Mouse (Mus musculus) gastrocnemius, postnatal 36 days (tissue): ENCODE data around the gene Krba1. TPM values are rescaled to one million over a fixed set of nuclear protein-coding genes. Genes with fewer than 3 reads are reported as not detected.

Experiments used
- DNase-seq, 2 experiments: peaks; one replicate each; pipeline ENCODE4 v3.0.0; 2022
- intact Hi-C: fragments of 180-260 bp; cut with DNase I; formaldehyde crosslinking; loops from one replicate; pipeline ENCODE4 v1.15.1; 2025
- long read RNA-seq, 2 experiments: library from polyadenylated mRNA; stranded (forward); transcript quantifications; one replicate each; pipeline ENCODE4 v2.0.0; 2021
- total RNA-seq, 2 experiments: library from RNA; stranded (reverse); gene quantifications; 2 replicates each; pipeline ENCODE4 v1.2.3; 2021

The Krba1 gene
- 10 to 100 TPM; 13.7 to 16.2 TPM for total RNA-seq
- long read RNA-seq, experiment 1, partial matches to known transcripts, result 3 of 5 reads
- long read RNA-seq, experiment 1, other reads (novel, unspliced or antisense), result 2 of 5 reads
- long read RNA-seq, experiment 2, full-length matches to known transcripts, result 1 of 10 reads
- long read RNA-seq, experiment 2, partial matches to known transcripts, result 6 of 10 reads
- long read RNA-seq, experiment 2, other reads (novel, unspliced or antisense), result 3 of 10 reads

DNA sequence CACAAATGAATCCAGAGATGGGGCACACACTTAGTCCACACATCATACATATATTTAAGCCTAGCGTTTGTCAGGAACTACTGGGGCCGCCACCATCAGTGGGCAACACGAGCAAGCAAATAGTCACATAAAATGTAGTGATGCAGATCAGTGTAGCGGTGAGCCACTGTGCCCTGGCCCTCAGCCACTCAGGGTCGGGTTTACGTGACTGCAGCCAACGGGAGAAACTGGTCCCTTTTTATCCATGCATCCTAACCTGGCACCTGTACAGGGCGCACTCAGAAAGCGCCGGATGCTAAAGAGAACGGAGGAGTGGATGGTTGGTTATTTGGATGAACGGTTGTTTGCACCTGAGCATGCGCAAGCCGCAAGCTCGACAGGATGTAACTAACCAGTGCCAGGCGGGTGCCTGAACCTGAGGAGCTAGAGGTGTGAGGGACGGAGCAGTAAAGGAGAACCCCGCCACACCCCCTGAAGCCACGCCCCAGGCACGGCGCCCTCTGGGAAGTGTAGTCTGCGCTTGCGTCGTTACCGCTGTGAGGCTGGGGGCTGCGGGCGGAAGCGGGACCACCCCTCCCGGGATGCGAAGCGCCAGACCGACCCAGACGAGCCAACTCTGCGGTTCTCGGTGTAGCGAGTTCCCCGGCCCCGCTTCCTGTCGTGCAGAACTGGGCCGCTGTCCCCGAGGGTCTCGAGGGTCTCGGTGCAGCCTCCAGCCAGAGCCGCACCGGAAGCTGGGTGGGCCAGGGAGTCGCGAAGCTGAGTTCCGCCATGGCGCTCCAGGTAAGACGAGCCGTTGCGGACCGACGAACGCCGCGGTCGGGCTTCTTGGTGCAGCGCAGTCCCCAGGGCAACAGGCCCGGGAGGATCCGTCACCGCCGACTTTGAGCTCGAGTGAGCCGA is at the start of gene Krba1:
Krba1 (plus strand) TSS at position 482 of the 903 bp plus-strand sequence.
- intact Hi-C loops, result loop anchor here (2.0 to 5.0 kb wide), 2 partner anchors 47 to 218 kb away; no protein-coding TSS in a partner anchor
- peak; percentile 71 for DNase-seq

DNA sequence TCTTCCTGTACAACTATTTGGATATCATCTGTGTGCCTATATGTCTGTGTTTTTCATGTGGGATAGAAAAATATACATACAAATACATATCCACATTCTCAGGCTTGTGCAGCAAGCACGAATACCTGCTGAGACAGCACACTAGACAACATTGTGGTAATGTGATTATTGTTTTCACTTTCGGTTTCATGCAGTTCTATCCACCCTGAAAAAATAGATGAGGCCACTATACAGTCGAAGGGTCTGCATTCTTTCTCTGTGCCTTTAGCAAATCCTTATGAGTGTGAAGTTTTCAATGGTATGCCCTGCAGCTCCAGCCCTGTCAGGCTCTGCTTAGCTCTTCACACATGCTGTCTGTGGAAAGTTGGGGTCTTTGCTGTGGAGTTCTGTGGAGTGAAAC is 36.5 kb upstream of the Krba1 start:
- intact Hi-C loops, result no loop called here
- no peak for DNase-seq

DNA sequence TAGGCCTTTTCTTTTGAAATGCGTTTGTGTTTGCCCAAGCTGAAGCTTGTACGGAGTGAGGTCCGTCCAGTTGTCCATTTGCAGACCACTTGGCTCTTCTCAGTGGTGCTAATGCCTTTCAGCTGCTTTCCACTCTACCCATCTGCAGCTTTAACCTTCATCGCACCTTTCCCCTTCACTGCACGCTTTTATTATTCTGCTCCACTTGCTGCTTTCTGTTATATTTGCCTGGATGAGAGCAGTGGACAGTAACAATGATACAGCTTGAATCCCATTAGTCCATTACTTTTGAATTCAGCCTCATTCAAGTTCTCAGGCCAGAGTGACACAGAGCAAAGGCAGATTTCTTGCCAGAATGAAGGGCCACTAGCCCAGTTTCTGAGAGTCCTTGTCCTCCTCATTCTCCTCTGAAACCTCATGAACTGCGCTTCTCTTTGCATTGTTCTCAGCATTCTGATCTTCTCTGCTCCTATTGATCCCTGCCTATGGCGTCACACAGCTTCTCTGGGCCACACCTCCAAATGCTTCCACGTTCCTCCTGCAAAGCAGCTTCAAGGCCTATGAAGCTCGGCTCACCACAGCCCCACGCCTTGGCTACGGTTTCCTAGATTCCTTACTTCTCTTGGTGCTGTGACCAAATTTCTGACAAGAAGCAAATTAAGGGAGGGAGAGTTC is 28.9 kb upstream of the Krba1 start:
- DNase-seq, result no peak
- intact Hi-C loops, result no loop called here

DNA sequence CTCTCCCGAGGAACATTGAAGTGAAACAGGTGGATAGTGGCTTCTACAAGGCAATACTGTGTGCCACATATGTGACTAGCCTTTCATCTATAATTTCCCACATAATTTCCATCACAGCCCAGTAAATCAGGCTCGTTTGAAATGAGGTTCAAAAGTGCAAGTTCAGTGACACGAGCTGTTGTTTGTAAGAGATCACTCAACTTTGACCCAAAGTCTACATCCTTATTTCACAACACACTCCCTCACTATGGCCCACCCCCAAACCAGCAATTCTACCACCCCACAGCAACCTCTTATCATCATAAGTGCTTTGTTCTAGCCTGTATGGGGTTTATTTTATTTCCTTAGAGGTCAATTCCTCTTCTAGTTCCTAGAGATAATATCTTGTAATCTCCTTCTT is 7.2 kb upstream of the Krba1 start:
- DNase-seq, result no peak

DNA sequence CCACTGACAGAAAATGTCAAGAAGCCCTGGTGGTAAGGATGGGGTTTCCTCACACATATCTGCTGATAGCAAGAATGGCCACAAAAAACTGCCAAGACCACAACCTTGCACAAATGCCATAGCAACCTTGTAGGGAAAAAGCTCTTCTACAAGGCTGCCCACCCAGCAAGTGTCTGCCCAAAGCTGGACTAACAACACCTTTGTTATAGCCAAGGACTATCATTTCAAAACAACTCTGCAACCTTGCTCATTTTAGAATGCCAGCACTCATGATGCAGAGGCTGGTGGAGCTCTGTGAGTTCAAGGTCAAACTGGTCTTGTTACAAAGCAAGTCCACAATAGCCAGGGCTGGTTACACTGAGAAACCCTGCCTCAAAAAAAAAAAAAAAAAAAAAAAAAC is 1.6 kb upstream of the Krba1 start:
- no peak for DNase-seq
- intact Hi-C loops, result no loop called here

More for the DNA sequence above, 7.2 kb upstream of the Krba1 start:
- intact Hi-C loops, result no loop called here

DNA sequence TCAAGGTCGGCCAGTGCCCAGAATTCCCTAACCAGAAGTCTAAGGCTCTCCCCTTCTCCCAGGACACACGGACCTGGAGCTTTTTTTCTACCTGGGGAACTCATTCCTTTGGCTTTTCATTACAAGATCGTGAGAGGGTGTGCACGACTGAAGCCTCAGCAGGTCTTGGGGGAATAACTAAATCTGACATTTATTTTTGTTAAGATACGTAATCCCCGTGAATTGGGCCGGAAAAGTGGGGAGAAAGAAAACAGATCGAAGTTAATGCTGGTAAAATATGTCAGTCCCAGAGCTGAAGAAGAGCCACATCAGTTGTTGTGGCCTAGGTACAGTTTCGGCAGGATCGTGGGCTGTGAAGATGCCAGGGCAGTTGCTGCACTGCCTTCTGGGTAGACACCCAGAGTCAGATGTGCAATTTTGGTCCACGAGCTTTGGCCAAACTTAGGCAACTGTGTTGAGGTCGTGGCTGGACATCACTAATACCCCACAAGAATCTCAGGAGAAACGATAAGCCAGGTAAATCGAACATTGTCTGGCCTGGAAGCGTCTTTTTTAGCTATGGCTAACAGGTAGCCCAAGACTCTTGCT is 716 bp downstream of the Krba1 start:
- intact Hi-C loops, result loop anchor here (2.0 to 5.0 kb wide), 2 partner anchors 47 to 219 kb away; no protein-coding TSS in a partner anchor
- DNase-seq, result no peak

DNA sequence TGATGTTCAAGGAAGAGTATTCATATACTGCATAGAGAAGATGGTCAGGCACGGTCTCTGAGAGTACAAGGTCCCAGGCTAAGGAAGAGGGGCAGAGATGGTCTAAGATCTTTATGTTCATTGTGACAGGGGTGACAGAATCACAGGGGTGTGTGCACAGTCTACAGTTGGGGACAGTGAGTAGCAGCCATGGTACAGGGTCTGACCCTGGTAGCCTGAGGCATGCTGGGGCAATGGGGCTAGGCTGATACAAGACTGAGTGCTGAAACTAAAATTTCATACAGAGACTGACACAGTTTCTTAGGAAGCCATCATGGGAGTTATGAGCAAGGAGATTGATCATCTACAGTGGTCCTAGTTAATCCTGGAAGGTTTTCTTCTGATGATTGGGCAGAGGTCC is 1.3 kb downstream of the Krba1 start:
- DNase-seq, result no peak
- intact Hi-C loops, result loop anchor here (2.0 to 5.0 kb wide), 2 partner anchors 46 to 219 kb away; no protein-coding TSS in a partner anchor

DNA sequence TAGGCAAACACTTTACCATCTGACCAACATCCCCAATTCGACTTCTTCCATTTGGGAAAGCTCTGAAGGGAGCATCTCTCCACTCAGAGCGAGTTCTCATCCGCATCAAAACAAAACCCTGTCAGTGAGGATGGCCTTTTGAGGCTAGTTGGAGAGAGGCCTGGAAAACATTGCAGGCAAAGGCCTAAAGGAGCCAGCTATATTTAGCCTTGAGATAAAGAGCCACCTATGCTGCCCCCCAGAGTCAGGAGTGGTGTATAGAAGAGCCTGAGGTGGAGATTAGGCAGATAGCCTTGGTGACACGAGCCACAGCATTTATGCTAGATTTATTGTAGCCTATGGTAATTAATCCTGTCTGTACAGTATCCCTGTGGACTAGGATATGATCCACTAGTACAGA is 1.9 kb downstream of the Krba1 start:
- intact Hi-C loops, result loop anchor here (2.0 to 5.0 kb wide), 2 partner anchors 45 to 220 kb away; no protein-coding TSS in a partner anchor
- DNase-seq, result peak in 1 of 2 experiments; percentile 23

DNA sequence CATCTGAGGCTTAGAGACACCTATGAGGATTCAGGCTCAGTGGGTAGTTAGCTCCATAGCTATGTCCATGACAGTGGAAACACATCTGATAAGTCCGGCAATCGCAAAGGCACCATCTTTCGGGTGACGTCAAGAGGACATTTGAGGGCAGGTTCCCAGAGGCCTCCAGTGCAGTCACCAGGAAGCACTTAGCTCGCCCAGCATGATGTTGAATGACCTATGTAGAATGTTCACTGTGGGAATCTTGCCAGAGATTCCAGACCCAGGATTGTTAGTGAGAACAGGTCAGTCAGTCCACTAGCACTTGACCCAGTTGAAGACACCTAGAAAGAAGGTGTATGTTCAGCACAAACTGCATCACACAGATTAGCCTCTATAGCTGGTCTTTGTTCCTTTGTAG is 4.5 kb downstream of the Krba1 start:
- intact Hi-C loops, result loop anchor here (5.0 kb wide), 1 partner anchor 223 kb away; no protein-coding TSS in a partner anchor
- DNase-seq, result no peak

DNA sequence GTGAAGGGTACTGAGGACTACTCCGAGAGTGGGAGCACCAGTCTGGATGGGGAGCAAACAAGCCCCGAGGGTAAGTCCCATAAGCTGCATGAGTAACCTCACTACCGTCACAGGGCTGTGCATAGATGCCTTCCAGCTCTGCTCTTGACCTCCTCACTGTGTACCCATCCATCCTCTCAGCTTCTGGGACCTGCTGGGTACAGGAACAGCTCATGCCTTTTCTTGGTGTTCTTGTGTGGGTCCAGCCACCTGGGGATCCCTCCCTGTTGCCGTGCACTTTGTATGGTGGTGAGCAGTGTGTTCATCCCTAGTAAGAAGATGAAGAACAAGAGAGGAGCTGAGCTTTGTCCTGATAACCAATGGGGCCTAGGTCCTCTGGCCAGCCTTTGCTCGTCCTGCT is 8.7 kb downstream of the Krba1 start:
- intact Hi-C loops, result no loop called here
- DNase-seq, result no peak

DNA sequence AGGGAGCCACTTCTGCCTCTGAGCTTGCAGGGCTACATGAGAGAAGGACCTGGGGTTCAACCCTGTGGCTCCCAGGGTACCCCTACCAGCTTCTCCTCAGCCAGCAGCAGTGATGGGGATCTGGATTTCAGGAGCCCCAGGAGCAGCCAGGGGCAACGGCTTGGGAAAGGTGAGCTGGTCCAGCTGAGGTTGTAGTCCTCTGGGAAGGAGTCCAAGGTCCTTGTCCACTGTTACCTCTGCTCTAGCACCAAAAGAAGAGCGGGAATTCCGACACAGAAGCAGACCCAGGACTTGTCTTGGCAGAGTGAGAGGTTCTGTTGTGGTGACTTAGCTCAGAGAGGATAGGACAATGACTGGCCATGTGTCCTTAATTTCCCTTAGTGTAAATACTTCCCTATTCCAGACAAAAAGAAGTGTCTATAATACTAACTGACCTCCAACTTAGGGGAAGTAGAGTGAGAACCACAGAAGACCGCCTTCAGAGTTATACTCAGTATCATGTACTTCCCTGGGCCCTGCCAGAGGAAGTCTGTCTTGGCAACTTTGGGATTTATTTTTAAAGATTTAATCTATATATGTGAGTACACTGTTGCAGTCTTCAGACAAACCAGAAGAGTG is 14.4 kb downstream of the Krba1 start:
- intact Hi-C loops, result no loop called here
- no peak for DNase-seq

DNA sequence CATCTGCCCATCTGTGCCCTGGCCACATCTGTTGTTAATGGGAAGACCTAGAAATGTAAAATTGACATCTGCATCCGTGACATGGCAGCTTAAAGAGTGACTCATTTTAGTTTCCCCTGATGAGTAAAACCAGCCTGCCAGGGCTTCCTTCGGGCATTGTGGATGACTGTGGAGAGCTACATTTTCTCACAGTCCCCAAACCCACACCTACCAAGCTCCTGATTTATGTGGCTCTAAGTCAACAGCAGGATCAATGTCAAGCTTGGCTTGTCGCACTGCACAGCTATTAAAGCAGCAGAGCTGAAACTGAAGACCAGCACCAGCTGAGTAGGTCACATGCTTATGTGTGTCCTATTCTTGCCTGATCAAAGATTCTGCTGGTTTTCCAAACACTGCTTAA is 15.2 kb downstream of the Krba1 start:
- DNase-seq, result peak in 1 of 2 experiments; percentile 26
- intact Hi-C loops, result no loop called here

DNA sequence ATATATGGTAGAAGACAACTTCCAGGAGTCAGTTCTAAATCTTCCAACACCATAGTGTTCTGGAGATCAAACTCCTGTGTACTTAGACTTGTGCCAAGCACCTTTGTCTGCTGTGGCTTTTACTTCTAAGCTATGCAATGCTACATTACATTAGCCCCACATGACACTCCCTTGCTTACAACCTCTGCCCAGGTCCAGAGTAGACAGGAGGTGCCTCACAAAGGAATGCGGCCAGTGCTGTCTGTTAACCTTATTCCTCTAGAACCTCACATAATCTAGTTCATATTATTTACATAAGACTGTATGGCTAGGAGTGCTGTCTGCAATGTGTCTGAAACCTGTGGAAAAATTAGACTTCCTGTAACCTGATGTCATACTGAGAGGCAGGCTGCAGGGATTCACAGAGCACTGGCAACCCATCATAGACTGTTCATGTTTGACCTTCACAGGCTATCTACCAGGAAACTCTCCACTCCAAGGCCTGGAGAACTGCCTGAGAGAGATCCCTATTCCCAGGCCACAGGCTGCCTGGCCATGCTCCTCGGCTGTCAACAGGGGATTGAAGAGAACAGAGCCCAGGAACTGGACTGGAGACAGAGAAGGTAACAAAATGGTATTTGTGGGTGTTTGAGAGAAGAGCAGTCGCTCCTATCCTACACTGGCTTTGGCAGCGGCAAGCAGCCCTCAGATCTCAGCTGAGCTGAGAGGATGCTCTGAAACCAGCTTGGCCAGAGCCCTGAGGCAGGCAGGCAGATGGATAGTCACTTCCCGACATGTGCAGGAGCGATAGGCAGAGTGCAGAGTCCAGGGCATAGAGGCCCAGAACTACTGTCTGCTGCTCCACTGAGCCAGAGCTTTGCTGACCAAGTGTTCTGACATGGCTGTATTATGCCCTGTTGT is 16.1 kb downstream of the Krba1 start:
- intact Hi-C loops, result no loop called here
- peak in 1 of 2 experiments; percentile 30 for DNase-seq

DNA sequence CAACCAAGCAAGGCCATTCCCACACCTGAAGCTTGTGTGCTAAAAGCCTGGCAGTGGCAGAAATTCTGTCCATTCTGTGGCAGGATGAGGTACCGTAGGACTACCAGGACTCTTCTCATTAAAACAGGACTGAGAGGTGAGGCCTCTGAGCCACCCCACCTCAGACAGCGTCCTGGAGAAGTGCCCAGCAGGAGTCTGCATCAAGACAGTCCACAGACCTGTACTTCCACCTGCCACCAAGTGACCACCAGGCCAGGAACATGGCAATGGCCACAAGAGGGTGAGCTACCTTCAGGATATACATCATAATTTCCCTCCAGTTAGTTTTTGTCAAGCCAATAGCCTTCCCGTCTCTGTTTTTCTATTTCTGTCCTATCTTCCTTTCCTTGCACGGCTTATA is 16.8 kb downstream of the Krba1 start:
- no peak for DNase-seq
- intact Hi-C loops, result no loop called here

DNA sequence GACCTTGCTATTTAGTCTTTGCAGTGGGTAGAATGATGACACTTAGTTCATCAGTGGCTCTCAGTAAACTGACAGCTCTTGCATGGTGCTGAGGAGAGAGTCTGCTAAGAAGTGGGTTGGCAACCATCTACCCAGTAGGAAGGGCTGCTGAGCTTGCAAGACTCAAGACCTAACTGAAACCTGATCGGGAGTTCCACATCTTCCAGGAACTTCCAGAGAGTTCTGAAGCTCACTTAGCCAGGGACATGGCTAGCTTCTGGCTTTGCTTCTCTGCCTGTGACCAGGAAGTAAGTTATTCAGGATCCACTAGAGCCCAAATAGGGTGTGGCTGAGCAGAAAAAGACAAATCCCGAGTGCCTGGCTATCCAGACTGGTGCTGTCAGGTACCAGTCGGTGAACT is 17.3 kb downstream of the Krba1 start:
- intact Hi-C loops, result no loop called here
- no peak for DNase-seq

DNA sequence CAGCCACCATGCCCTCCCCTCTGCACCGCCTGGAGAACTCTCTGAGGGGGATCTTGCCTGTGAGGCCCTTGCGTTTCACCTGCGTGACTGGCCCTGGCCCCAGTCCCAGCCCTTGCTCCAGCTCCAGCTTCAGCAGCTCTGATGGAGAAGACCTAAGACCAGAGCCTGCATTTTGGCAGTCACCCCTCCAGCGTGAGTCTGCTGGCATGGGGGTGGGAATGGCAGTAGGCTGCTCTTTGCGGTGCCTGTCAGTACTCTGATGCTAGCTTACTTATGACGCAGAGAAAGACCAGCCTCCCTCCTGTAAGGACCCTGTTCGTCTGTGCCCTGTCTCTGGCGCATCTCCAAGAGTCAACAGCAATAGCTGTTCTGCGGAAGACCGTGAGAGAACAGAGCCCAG is 17.7 kb downstream of the Krba1 start:
- DNase-seq, result no peak
- intact Hi-C loops, result no loop called here

DNA sequence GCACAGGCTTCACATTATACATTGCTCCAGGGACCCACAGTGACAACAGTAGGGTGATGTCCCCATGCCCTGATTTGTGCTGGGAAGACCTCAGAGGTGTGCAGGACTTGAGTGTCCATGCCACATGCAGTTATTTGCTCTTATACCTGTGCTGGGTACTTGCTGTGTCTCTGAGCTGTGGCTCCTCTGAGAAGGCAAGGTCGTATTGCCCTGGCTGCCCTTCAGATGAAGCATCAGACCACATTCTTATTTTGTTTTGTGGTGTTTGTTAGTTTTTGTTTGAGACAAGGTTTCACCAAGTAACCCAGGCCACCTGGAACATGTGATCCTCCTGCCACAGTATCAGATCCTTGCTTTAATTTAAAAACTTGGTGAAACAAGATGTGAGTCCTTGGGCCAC is 19.5 kb downstream of the Krba1 start:
- no peak for DNase-seq
- intact Hi-C loops, result no loop called here

DNA sequence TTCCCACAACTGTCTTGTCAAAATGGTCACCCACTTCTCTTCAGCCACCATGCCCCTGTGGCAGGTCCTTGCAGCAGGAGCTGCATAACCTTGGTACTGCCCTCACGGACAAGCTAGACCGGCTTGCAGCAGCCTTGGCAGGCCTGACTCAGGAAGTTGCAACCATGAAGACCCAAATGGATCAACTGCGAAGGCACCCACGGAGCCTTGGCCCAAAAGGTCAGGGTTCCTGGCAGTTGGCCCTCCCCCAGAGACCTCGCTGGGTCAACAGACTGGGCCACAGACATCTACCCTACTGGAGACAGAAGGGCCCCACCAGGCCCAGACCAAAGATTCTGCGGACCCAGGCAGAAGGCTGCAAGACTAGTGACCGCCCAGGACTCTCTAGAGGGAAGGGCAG is 20.2 kb downstream of the Krba1 start:
- peak in 1 of 2 experiments; percentile 10 for DNase-seq
- intact Hi-C loops, result no loop called here

DNA sequence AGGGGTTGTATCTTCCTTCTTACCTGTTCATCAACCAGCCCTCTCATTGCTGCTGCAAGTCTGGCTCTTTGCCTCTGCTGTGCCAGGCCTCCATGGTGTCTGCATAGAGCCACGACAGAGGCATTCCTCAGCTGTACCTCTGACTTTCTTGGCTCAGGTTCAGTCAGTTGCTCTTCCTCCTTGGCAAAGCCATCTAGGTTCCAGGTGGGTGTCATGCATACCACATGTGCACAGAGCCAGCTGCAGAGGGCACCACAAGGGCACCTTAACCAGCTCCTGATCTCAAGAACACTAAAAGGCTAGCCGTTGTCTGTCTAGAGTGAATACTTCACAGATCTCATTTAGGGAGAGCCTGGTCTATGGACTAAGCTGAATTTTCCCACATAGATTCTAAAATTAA is 21.1 kb downstream of the Krba1 start:
- intact Hi-C loops, result no loop called here
- DNase-seq, result no peak
